In genomic region chr2:92400682-92401081, GRCm38 (mm10) we compare ENCODE assay signal across 8 mouse cellular contexts. TPM values are rescaled to one million over a fixed set of nuclear protein-coding genes. Genes with fewer than 3 reads are reported as not detected.
DNase-seq lines count a peak whose midpoint lies in the region; ATAC-seq lines count a peak whose summit lies in the region.

No protein-coding gene starts in this region.

- H3K9ac ChIP-seq in heart, embryonic 16.5 days (ENCODE audit: low read length) = peak overlapping the region; percentile 71

- peaks cover 12% of the 10 kb centered on the region for H3K36me3 ChIP-seq in heart, embryonic 16.5 days (ENCODE audit: control insufficient read depth, insufficient read depth)
- peaks cover 27% of the 10 kb centered on the region for H3K36me3 ChIP-seq in midbrain, embryonic 10.5 days

- 0 out of 2 replicates have a peak, but pooled peaks cover 2% of the 10 kb centered on the region for H3K4me1 ChIP-seq in heart, embryonic 16.5 days (ENCODE audit: control insufficient read depth, insufficient read depth, low read length)
- peaks cover 71% of the 10 kb centered on the region for H3K4me1 ChIP-seq in midbrain, embryonic 10.5 days

- H3K4me2 ChIP-seq in heart, embryonic 16.5 days (ENCODE audit: low read depth, low read length) = peak overlapping the region; percentile 94

- DNase-seq in heart, postnatal 36 days = no peak
- peak; percentile 70 for DNase-seq in cerebellum, adult 9-10 months
- no peak for DNase-seq in midbrain, embryonic 10.5 days (ENCODE audit: low spot score)
- no peak for DNase-seq in spleen, adult 18-20 months
- DNase-seq in layer of hippocampus, postnatal 14 days (ENCODE audit: low spot score in 2 of 2) = no peak
- no peak for DNase-seq in kidney, adult 8-10 months

- 5% methylated on average over 18 of the region's 22 CpGs for whole genome bisulfite sequencing in heart, embryonic 16.5 days
- 2% methylated on average over 21 of the region's 22 CpGs for WGBS in midbrain, embryonic 10.5 days

- H3K9me3 ChIP-seq in heart, embryonic 16.5 days (replicated peaks; ENCODE audit: control insufficient read depth, low read length) = no peaks in the 10 kb centered on the region
- H3K9me3 ChIP-seq in midbrain, embryonic 10.5 days (replicated peaks) = no peaks in the 10 kb centered on the region

- peak overlapping the region; percentile 63 for H3K4me3 ChIP-seq in heart, embryonic 16.5 days (ENCODE audit: low read length)
- H3K4me3 ChIP-seq in midbrain, embryonic 10.5 days = peak overlapping the region; percentile 80

- intact Hi-C loops in heart, postnatal 36 days (cut with DNase I) = no loop called here

- H3K27ac ChIP-seq in heart, embryonic 16.5 days (ENCODE audit: low read length) = no peak overlapping the region
- peak overlapping the region; percentile 91 for H3K27ac ChIP-seq in midbrain, embryonic 10.5 days (replicated peaks)

- 0 out of 2 replicates have a peak, but pooled peaks have one; percentile 10 for ATAC-seq in heart, embryonic 16.5 days (replicated peaks; ENCODE audit: extremely low read depth, insufficient read depth, low FRiP score)
- peak; percentile 4; the same call in 1 of the 2 replicates for ATAC-seq in granulocyte monocyte progenitor cell, adult 5-6 weeks (replicated peaks; ENCODE audit: poor library complexity, severe bottlenecking)

- H3K27me3 ChIP-seq in heart, embryonic 16.5 days (ENCODE audit: control insufficient read depth, insufficient read depth, low read length) = 0 out of 2 replicates have a peak, but pooled peaks cover 2% of the 10 kb centered on the region
- H3K27me3 ChIP-seq in midbrain, embryonic 10.5 days (ENCODE audit: low read depth, poor library complexity, severe bottlenecking) = 0 out of 2 replicates have a peak, but pooled peaks cover 5% of the 10 kb centered on the region

RNA-seq across cellular contexts. Expression of gene Mapk8ip1, which starts 0.4 kb away (rescaled TPM):
- polyA plus RNA-seq in heart, embryonic 16.5 days (2015; fragmentation: Nextera tagmentation; extraction: Ambion mirVana) = 5.7 TPM in 2 replicates
- 1 to 10 TPM; 4.6 to 4.8 TPM for total RNA-seq in heart, postnatal 36 days (2021)
- total RNA-seq in granulocyte monocyte progenitor cell, adult 5-6 weeks (2014; fragmentation: Nextera tagmentation) = not detected in 2 replicates
- total RNA-seq in granulocyte monocyte progenitor cell, adult 5-6 weeks (2017) = not detected in 2 replicates
- 58.3 and 70.5 TPM in 2 replicates for polyA plus RNA-seq in midbrain, embryonic 10.5 days (2016; fragmentation: Nextera tagmentation; extraction: Ambion mirVana)
- 100 to 1,000 TPM; 386 to 394 TPM for total RNA-seq in layer of hippocampus, postnatal 14 days (2021)

RNA-seq across cellular contexts. Expression of gene 1700029I15Rik, which starts 18.3 kb away (rescaled TPM):
- polyA plus RNA-seq in heart, embryonic 16.5 days (2015; fragmentation: Nextera tagmentation; extraction: Ambion mirVana) = 1.8 and 2.6 TPM in 2 replicates
- total RNA-seq in heart, postnatal 36 days (2021) = 1 to 10 TPM; 1.7 TPM
- total RNA-seq in granulocyte monocyte progenitor cell, adult 5-6 weeks (2014; fragmentation: Nextera tagmentation) = 0.24 and 5.1 TPM in 2 replicates
- total RNA-seq in granulocyte monocyte progenitor cell, adult 5-6 weeks (2017) = 0.82 and 3.6 TPM in 2 replicates
- polyA plus RNA-seq in midbrain, embryonic 10.5 days (2016; fragmentation: Nextera tagmentation; extraction: Ambion mirVana) = 4.1 and 5.2 TPM in 2 replicates
- 1 to 10 TPM; 4.5 to 5.4 TPM for total RNA-seq in layer of hippocampus, postnatal 14 days (2021)

RNA-seq across cellular contexts. Expression of gene Large2, which starts 26.0 kb away (rescaled TPM):
- polyA plus RNA-seq in heart, embryonic 16.5 days (2015; fragmentation: Nextera tagmentation; extraction: Ambion mirVana) = 1.7 and 2.0 TPM in 2 replicates
- not detected for total RNA-seq in heart, postnatal 36 days (2021)
- 0.75 and 2.5 TPM in 2 replicates for total RNA-seq in granulocyte monocyte progenitor cell, adult 5-6 weeks (2014; fragmentation: Nextera tagmentation)
- 0.13 TPM in 1 of 2 replicates, not detected in the other for total RNA-seq in granulocyte monocyte progenitor cell, adult 5-6 weeks (2017)
- 16.2 and 25.6 TPM in 2 replicates for polyA plus RNA-seq in midbrain, embryonic 10.5 days (2016; fragmentation: Nextera tagmentation; extraction: Ambion mirVana)
- total RNA-seq in layer of hippocampus, postnatal 14 days (2021) = 1 to 10 TPM in 1 of 2 experiments, not detected in 1; 1.7 TPM

RNA-seq across cellular contexts. Expression of gene Pex16, which starts 26.2 kb away (rescaled TPM):
- 20.1 and 20.7 TPM in 2 replicates for polyA plus RNA-seq in heart, embryonic 16.5 days (2015; fragmentation: Nextera tagmentation; extraction: Ambion mirVana)
- 10 to 100 TPM; 25.8 to 28.9 TPM for total RNA-seq in heart, postnatal 36 days (2021)
- total RNA-seq in granulocyte monocyte progenitor cell, adult 5-6 weeks (2014; fragmentation: Nextera tagmentation) = 13.2 and 21.1 TPM in 2 replicates
- total RNA-seq in granulocyte monocyte progenitor cell, adult 5-6 weeks (2017) = 15.3 and 17.0 TPM in 2 replicates
- polyA plus RNA-seq in midbrain, embryonic 10.5 days (2016; fragmentation: Nextera tagmentation; extraction: Ambion mirVana) = 26.1 and 27.1 TPM in 2 replicates
- total RNA-seq in layer of hippocampus, postnatal 14 days (2021) = 10 to 100 TPM; 32.4 to 37.7 TPM

RNA-seq across cellular contexts. Expression of gene Cry2, which starts 33.2 kb away (rescaled TPM):
- polyA plus RNA-seq in heart, embryonic 16.5 days (2015; fragmentation: Nextera tagmentation; extraction: Ambion mirVana) = 18.4 and 18.6 TPM in 2 replicates
- 10 to 100 TPM; 21.8 to 33.4 TPM for total RNA-seq in heart, postnatal 36 days (2021)
- 12.3 and 15.8 TPM in 2 replicates for total RNA-seq in granulocyte monocyte progenitor cell, adult 5-6 weeks (2014; fragmentation: Nextera tagmentation)
- 8.4 and 8.7 TPM in 2 replicates for total RNA-seq in granulocyte monocyte progenitor cell, adult 5-6 weeks (2017)
- 32.8 and 36.2 TPM in 2 replicates for polyA plus RNA-seq in midbrain, embryonic 10.5 days (2016; fragmentation: Nextera tagmentation; extraction: Ambion mirVana)
- total RNA-seq in layer of hippocampus, postnatal 14 days (2021) = 100 to 1,000 TPM in 1 of 2 experiments, 10 to 100 TPM in 1; 89.0 to 110 TPM

Comparison
In these comparisons a context has a peak if more than half of its experiments do, and no peak if none do; other contexts are left out.
1. RNA of gene Mapk8ip1, which starts 0.4 kb away (total RNA-seq): 386 to 394 TPM in layer of hippocampus, postnatal 14 days; 4.6 to 4.8 TPM in heart, postnatal 36 days and not detected in granulocyte monocyte progenitor cell, adult 5-6 weeks; every median in the first group is over 10 times any median in the second.